Mouse (Mus musculus) liver, embryonic 15.5 days (tissue): ENCODE results near the gene Susd2. TPM values are rescaled to one million over a fixed set of nuclear protein-coding genes. Genes with fewer than 3 reads are reported as not detected.

Experiments
- ATAC-seq: fragments of 200-750 bp; cut with Nextera tagmentation; 2 replicates; pipeline ENCODE4 v1.8.0; 2017; ENCODE audit warnings: moderate number of reproducible peaks, mild to moderate bottlenecking, moderate library complexity; ENCODE audit not compliant: insufficient read depth
- H3K27ac ChIP-seq: fragments of 300-500 bp; sonication (generic); replicated peaks from 2 replicates; pipeline ENCODE4 v1.5.1; 2015; ENCODE audit warnings: mild to moderate bottlenecking, inconsistent platforms
- H3K27me3 ChIP-seq: fragments of 300-500 bp; sonication (generic); 2 replicates; pipeline ENCODE4 v1.6.1; 2015; ENCODE audit warnings: mild to moderate bottlenecking, inconsistent platforms
- H3K36me3 ChIP-seq: fragments of 300-500 bp; sonication (generic); replicated peaks from 2 replicates; pipeline ENCODE4 v1.6.1; 2015; ENCODE audit warnings: moderate library complexity, mild to moderate bottlenecking, inconsistent platforms
- H3K4me1 ChIP-seq: fragments of 300-500 bp; sonication (generic); replicated peaks from 2 replicates; pipeline ENCODE4 v1.6.1; 2015; ENCODE audit warnings: inconsistent platforms
- H3K4me2 ChIP-seq: fragments of 300-500 bp; sonication (generic); 2 replicates; pipeline ENCODE4 v1.6.1; 2015; ENCODE audit warnings: moderate library complexity, mild to moderate bottlenecking, inconsistent platforms
- H3K4me3 ChIP-seq: fragments of 300-500 bp; sonication (generic); replicated peaks from 2 replicates; pipeline ENCODE4 v1.5.1; 2015; ENCODE audit warnings: mild to moderate bottlenecking, inconsistent platforms
- H3K9ac ChIP-seq: fragments of 300-500 bp; sonication (generic); 2 replicates; pipeline ENCODE4 v1.6.1; 2015; ENCODE audit warnings: moderate library complexity, mild to moderate bottlenecking, inconsistent platforms
- H3K9me3 ChIP-seq: fragments of 300-500 bp; sonication (generic); replicated peaks from 2 replicates; pipeline ENCODE4 v1.6.1; 2016; ENCODE audit warnings: inconsistent platforms
- WGBS: fragments of 180-500 bp; shearing (Covaris S2); methylation state at CpG from one replicate; pipeline ENCODE4 v1.1.7; 2015; ENCODE audit warnings: mixed read lengths; ENCODE audit not compliant: insufficient replicate concordance; 5-methylcytosine and 5-hydroxymethylcytosine counted together
- polyA plus RNA-seq: library from polyadenylated mRNA; unstranded; fragments of >200 nt; fragmentation: Nextera tagmentation; extraction: Ambion mirVana; gene quantifications from 2 replicates; pipeline ENCODE4 v1.2.1, GENCODE M21; 2015

The Susd2 gene
- polyA plus RNA-seq, 1 experiment from 2014 or later, result 1.9 TPM

DNA sequence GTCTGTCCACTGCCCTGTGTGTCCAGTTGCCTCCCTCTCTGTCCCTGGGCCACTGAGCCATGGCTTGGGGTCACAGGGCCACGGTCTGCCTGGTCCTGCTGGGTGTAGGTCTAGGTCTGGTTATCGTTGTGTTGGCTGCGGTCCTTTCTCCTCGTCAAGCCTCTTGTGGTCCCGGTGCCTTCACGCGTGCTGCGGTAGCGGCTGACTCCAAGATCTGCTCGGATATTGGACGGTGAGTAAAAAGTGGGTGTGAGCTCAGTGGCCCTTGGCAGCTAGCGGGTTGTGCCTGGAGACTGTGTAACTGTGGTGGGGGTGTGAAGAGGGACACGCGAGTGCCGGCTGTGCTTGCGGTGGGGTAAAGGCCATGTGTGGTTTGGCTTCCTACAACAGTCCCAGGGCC, 54.2 kb downstream of the Susd2 start:
- Histone ChIP-seq H3K9me3 (no peaks in the 10 kb centered on the region), H3K9ac (no peak overlapping the region), H3K4me3 (no peak overlapping the region), H3K4me2 (no peak overlapping the region), H3K27me3 (no peaks in the 10 kb centered on the region), H3K27ac (no peak overlapping the region), H3K36me3 (no peaks in the 10 kb centered on the region), H3K4me1 (0 out of 2 replicates have a peak, but pooled peaks cover 5% of the 10 kb centered on the region)
- WGBS, result 57% methylated on average over 16 of the region's 16 CpGs
- ATAC-seq, result no peak

- H3K27ac ChIP-seq, result no peak within 1 kb of the TSS
- 0 out of 2 replicates have a peak, but pooled peaks cover 5% of the 10 kb centered on the region for H3K4me1 ChIP-seq
- no peaks in the 10 kb centered on the region for H3K36me3 ChIP-seq
- H3K27me3 ChIP-seq, result no peaks in the 10 kb centered on the region
- H3K9me3 ChIP-seq, result no peaks in the 10 kb centered on the region
- H3K9ac ChIP-seq, result no peak within 1 kb of the TSS
- no peak for ATAC-seq
- no peak within 1 kb of the TSS for H3K4me2 ChIP-seq
- H3K4me3 ChIP-seq, result no peak within 1 kb of the TSS
- 20% methylated on average over 5 of the region's 5 CpGs for WGBS
These were observed 54.7 kb downstream of the Susd2 start, which contains the start of gene Ggt5 for GRCm38 (mm10) chr10:75589129-75589528. TSS of gene Ggt5 (plus strand) at chr10:75589340.

DNA sequence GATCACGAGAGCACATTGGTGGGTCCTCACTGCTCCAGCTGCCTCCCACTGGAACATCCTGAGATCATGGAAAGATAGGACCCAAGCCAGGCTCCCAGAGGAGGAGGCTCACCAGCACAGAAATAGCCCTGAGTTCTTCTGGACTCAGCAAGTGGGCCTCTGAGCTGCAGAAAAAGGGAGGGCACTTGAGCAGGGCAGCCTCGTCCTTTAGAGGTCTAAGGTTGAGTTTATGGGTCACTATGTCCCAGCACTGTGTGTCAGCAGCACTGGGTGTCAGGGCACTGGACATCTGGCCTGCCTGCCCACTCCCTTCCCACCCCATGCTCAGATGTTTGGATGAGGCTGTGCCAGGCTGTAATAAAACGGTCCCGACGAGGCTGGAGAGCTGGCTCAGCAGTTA, 55.5 kb downstream of the Susd2 start:
- Histone ChIP-seq H3K36me3 (no peaks in the 10 kb centered on the region), H3K27me3 (no peaks in the 10 kb centered on the region), H3K4me1 (0 out of 2 replicates have a peak, but pooled peaks cover 5% of the 10 kb centered on the region), H3K4me3 (no peak overlapping the region), H3K27ac (no peak overlapping the region), H3K9ac (no peak overlapping the region), H3K9me3 (no peaks in the 10 kb centered on the region), H3K4me2 (no peak overlapping the region)
- WGBS, result 60% methylated on average over 5 of the region's 5 CpGs
- no peak for ATAC-seq

- H3K27ac ChIP-seq, result no peak overlapping the region
- no peak overlapping the region for H3K4me2 ChIP-seq
- H3K27me3 ChIP-seq, result no peaks in the 10 kb centered on the region
- no peak overlapping the region for H3K4me3 ChIP-seq
- no peak for ATAC-seq
- 72% methylated on average over 4 of the region's 4 CpGs for WGBS
- no peaks in the 10 kb centered on the region for H3K36me3 ChIP-seq
- no peak overlapping the region for H3K9ac ChIP-seq
- no peaks in the 10 kb centered on the region for H3K9me3 ChIP-seq
- H3K4me1 ChIP-seq, result 0 out of 2 replicates have a peak, but pooled peaks cover 5% of the 10 kb centered on the region
These were observed 56.0 kb downstream of the Susd2 start for GRCm38 (mm10) chr10:75587781-75588180.

Other genes with a start within 250 kb of the Susd2 start
- gene Upb1, start 242.9 kb downstream of the Susd2 start, polyA plus RNA-seq, result 28.0 and 32.6 TPM in 2 replicates
- 65.7 and 68.7 TPM in 2 replicates for gene Snrpd3, start 126.5 kb downstream of the Susd2 start, polyA plus RNA-seq
- 62.1 and 74.6 TPM in 2 replicates for gene Gucd1, start 126.0 kb downstream of the Susd2 start, polyA plus RNA-seq
- 0.06 and 0.15 TPM in 2 replicates for gene Lrrc75b, start 83.7 kb downstream of the Susd2 start, polyA plus RNA-seq
- gene Ggt1, start 82.4 kb downstream of the Susd2 start, polyA plus RNA-seq, result 13.8 and 22.1 TPM in 2 replicates
- 0.75 and 1.3 TPM in 2 replicates for gene Ggt5, start 54.7 kb downstream of the Susd2 start, polyA plus RNA-seq
- 14.3 and 14.7 TPM in 2 replicates for gene Cabin1, start 120.3 kb upstream of the Susd2 start, polyA plus RNA-seq
- gene Ddt, start 129.4 kb upstream of the Susd2 start, polyA plus RNA-seq, result 185 and 204 TPM in 2 replicates
- gene Gm20441, start 136.9 kb upstream of the Susd2 start, polyA plus RNA-seq, result not detected in 2 replicates
- gene Gstt3, start 137.4 kb upstream of the Susd2 start, polyA plus RNA-seq, result 14.9 and 15.4 TPM in 2 replicates
- gene Gstt1, start 154.6 kb upstream of the Susd2 start, polyA plus RNA-seq, result 108 and 151 TPM in 2 replicates
- gene Gstt4, start 178.5 kb upstream of the Susd2 start, polyA plus RNA-seq, result not detected in 2 replicates
- gene Gstt2, start 193.4 kb upstream of the Susd2 start, polyA plus RNA-seq, result 50.5 and 54.2 TPM in 2 replicates
- 755 and 825 TPM in 2 replicates for gene Mif, start 216.2 kb upstream of the Susd2 start, polyA plus RNA-seq
- 0.53 and 0.67 TPM in 2 replicates for gene Derl3, start 249.4 kb upstream of the Susd2 start, polyA plus RNA-seq